In the genomic region with DNA sequence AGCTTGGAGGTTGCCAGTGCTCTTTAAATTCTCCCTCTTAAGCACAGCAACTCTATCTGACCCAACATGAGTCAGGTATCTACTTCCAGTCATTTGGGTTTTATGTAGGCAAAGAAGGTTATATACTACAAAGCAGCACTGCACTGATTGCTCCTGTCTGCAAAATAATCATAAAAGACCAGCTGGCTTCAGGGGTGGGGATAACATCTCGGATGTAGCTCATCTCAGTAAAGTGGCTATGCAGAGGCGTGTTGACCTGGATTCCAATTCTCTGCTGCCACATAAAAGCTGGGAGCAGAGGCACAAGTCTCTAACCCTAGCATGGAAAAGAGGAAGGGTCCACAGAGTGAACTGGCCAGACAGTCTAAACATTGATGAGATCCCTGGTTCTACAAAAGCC, we compare ENCODE assay signal across 23 mouse cellular contexts.
DNase-seq lines count a peak whose midpoint lies in the region; ATAC-seq and TF ChIP-seq lines count a peak whose summit lies in the region.
"Had no signal": no experiment of that assay in that cellular context is flagged by ENCODE, and none has a peak within 500 bp of the region (broad histone marks: within the 10 kb centered on the region; RNA-seq: fewer than 3 reads in every experiment).

No protein-coding gene starts in this region.

- H3K4me3 ChIP-seq in left cerebral cortex, adult 2 months = no peak overlapping the region
- H3K4me3 ChIP-seq: embryonic facial prominence, embryonic 10.5 days; embryonic facial prominence, embryonic 12.5 days; forebrain, embryonic 13.5 days; forebrain, embryonic 15.5 days had no signal

- DNase-seq in frontal cortex, postnatal 25 days (ENCODE audit: low spot score in 2 of 2) = no peak
- DNase-seq in left cerebral cortex, adult 2 months (ENCODE audit: extremely low spot score in 1 of 2, low spot score in 2 of 2) = no peak
- DNase-seq in left cerebral cortex, postnatal 10 days (ENCODE audit: extremely low spot score in 1 of 2, low spot score in 2 of 2) = no peak
- peak; percentile 27 for DNase-seq in brain, adult 2 months (ENCODE audit: low read depth, low spot score)
- DNase-seq in cerebellum, postnatal 25 days = no peak
- DNase-seq: adrenal gland, adult 8-10 months; adrenal gland, postnatal 14 days; adrenal gland, postnatal 36 days; B cell, adult 2 months; cerebellum, adult 11 months; cerebellum, adult 18-20 months; cerebellum, adult 8-10 months; cerebellum, adult 9-11 months; cerebellum, postnatal 14 days; forebrain, postnatal 0 days had no signal

- ATAC-seq in frontal cortex, adult (ENCODE audit: low TSS enrichment) = peak; percentile 94
- ATAC-seq: activated CD4-positive, CD25-positive, alpha-beta regulatory T cell, adult 4 months; CD4-positive, CD25-positive, alpha-beta regulatory T cell, adult 4 months; forebrain, embryonic 13.5 days; forebrain, embryonic 15.5 days; forebrain, postnatal 0 days; Patski had no signal

- H3K27ac ChIP-seq in left cerebral cortex, adult 2 months = peak overlapping the region; percentile 37; the same call in 1 of the 2 replicates
- H3K27ac ChIP-seq: embryonic facial prominence, embryonic 10.5 days; embryonic facial prominence, embryonic 12.5 days; forebrain, embryonic 13.5 days; forebrain, embryonic 15.5 days had no signal

- no peak for TF ChIP-seq CTCF in left cerebral cortex, adult 2 months (IDR thresholded peaks at IDR 0.05)

- intact Hi-C loops in left cerebral cortex, adult 2 months (cut with DNase I) = no loop called here
- intact Hi-C loops in left cerebral cortex, postnatal 10 days (cut with DNase I) = no loop called here
